Comparison of ENCODE assay signal across 21 mouse cellular contexts in the genomic region with DNA sequence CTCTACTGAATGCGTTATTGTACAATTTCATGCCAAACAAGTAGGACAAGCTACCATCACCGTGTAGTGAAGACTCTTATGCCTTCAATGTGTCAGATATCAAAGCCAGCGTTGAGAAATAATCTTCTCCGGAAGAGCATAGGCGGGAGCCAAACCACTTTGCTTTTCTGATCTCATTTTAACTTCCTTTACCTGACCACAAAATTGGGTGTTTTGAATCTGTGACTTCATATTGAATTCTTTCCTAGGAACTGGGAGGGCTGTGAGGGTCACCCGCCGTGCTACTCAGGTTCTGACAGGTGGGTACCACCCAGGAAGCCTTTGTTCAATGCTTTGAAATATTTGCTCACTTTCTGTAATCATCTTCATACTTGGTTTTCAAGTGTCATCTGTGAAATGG. TPM values are rescaled to one million over a fixed set of nuclear protein-coding genes. Genes with fewer than 3 reads are reported as not detected.
DNase-seq lines count a peak whose midpoint lies in the region; ATAC-seq and TF ChIP-seq lines count a peak whose summit lies in the region.
"Had no signal": no experiment of that assay in that cellular context is flagged by ENCODE, and none has a peak within 500 bp of the region (broad histone marks: within the 10 kb centered on the region; RNA-seq: fewer than 3 reads in every experiment).

No protein-coding gene starts in this region.

- TF ChIP-seq CTCF in cerebellum, adult 2 months (IDR thresholded peaks at IDR 0.05; ENCODE audit: borderline replicate concordance, insufficient read depth, low read depth, low read length), result no peak

- WGBS in cerebellum, adult 2 months, result 82% methylated on average over 7 of the region's 7 CpGs

- H3K27me3 ChIP-seq in cerebellum, adult 2 months (ENCODE audit: control insufficient read depth, insufficient read depth, low read length), result no peaks in the 10 kb centered on the region
- H3K27me3 ChIP-seq: liver, embryonic 12.5 days had no signal

- no peak for TF ChIP-seq POLR2A in cerebellum, adult 2 months (IDR thresholded peaks at IDR 0.05; ENCODE audit: borderline replicate concordance, insufficient read depth, low read length)

- DNase-seq in CD4-positive helper T cell, adult 2 months (ENCODE audit: low read depth, low spot score), result peak; percentile 93
- DNase-seq in CD8-positive naive resting alpha-beta T cell, adult 2 months (ENCODE audit: low read depth in 2 of 2, low spot score in 2 of 2), result peak; percentile 80 to 81
- DNase-seq in thymus, postnatal 14 days, result peak; percentile 50
- DNase-seq in cerebellum, postnatal 4 days (ENCODE audit: low spot score in 2 of 2), result no peak
- no peak for DNase-seq in cerebellum, adult 2 months
- no peak for DNase-seq in urinary bladder, postnatal 10 days (ENCODE audit: low spot score)
- DNase-seq: adrenal gland, postnatal 14 days; cerebellum, adult 9-10 months; forebrain, postnatal 0 days; gastrocnemius, postnatal 10 days; heart, postnatal 36 days; kidney, adult 9 months; layer of hippocampus, postnatal 36 days; right cerebral cortex, adult 18-20 months had no signal

- no peaks in the 10 kb centered on the region for H3K4me1 ChIP-seq in cerebellum, adult 2 months (ENCODE audit: control insufficient read depth, insufficient read depth, low read length)
- H3K4me1 ChIP-seq: limb, embryonic 10.5 days; liver, embryonic 12.5 days; midbrain, embryonic 10.5 days had no signal

- peak; percentile 64 for ATAC-seq in megakaryocyte progenitor cell, adult 5-6 weeks (replicated peaks; ENCODE audit: poor library complexity)
- ATAC-seq: forebrain, postnatal 0 days; hindbrain, postnatal 0 days; liver, embryonic 12.5 days had no signal

- H3K27ac ChIP-seq in cerebellum, adult 2 months (ENCODE audit: insufficient read depth, low read length), result no peak overlapping the region
- H3K27ac ChIP-seq: hindbrain, postnatal 0 days; limb, embryonic 10.5 days; liver, embryonic 12.5 days; midbrain, embryonic 10.5 days had no signal

- no peak overlapping the region for H3K4me3 ChIP-seq in cerebellum, adult 2 months (replicated peaks; ENCODE audit: insufficient read depth, low read depth, low read length)
- H3K4me3 ChIP-seq: limb, embryonic 10.5 days; liver, embryonic 12.5 days; midbrain, embryonic 10.5 days had no signal

RNA-seq across cellular contexts. Expression of a gene that starts 19.6 kb away (rescaled TPM):
- 0.49 TPM in 1 of 2 replicates, not detected in the other for total RNA-seq in megakaryocyte progenitor cell, adult 5-6 weeks (2015)
- total RNA-seq in megakaryocyte progenitor cell, adult 5-6 weeks (2017), result not detected in 2 replicates
- polyA plus RNA-seq in cerebellum, adult 2 months (2012; rRNA removed), result 0.14 and 0.31 TPM in 2 replicates
- total RNA-seq: forebrain, postnatal 0 days had no signal

RNA-seq across cellular contexts. Expression of a gene that starts 19.8 kb away (rescaled TPM):
- total RNA-seq in megakaryocyte progenitor cell, adult 5-6 weeks (2015), result not detected in 2 replicates
- 0.64 TPM in 1 of 2 replicates, not detected in the other for total RNA-seq in megakaryocyte progenitor cell, adult 5-6 weeks (2017)
- polyA plus RNA-seq in cerebellum, adult 2 months (2012; rRNA removed), result 0.33 and 0.71 TPM in 2 replicates

RNA-seq across cellular contexts. Expression of a gene that starts 41.5 kb away (rescaled TPM):
- not detected in 2 replicates for total RNA-seq in megakaryocyte progenitor cell, adult 5-6 weeks (2015)
- not detected in 2 replicates for total RNA-seq in megakaryocyte progenitor cell, adult 5-6 weeks (2017)
- polyA plus RNA-seq in cerebellum, adult 2 months (2012; rRNA removed), result 0.07 and 0.13 TPM in 2 replicates
- total RNA-seq: adrenal gland, postnatal 14 days; forebrain, postnatal 0 days; hindbrain, postnatal 0 days; layer of hippocampus, postnatal 36 days had no signal
- polyA plus RNA-seq: heart, embryonic 11.5 days; hindbrain, postnatal 0 days; limb, embryonic 10.5 days; liver, embryonic 12.5 days; midbrain, embryonic 10.5 days had no signal

RNA-seq across cellular contexts. Expression of a gene that starts 48.8 kb away (rescaled TPM):
- total RNA-seq in megakaryocyte progenitor cell, adult 5-6 weeks (2015), result 17.5 and 21.6 TPM in 2 replicates
- 15.8 and 18.6 TPM in 2 replicates for total RNA-seq in megakaryocyte progenitor cell, adult 5-6 weeks (2017)
- 0.18 TPM in 1 of 2 replicates, not detected in the other for polyA plus RNA-seq in cerebellum, adult 2 months (2012; rRNA removed)
- total RNA-seq: forebrain, postnatal 0 days; gastrocnemius, postnatal 10 days; hindbrain, postnatal 0 days; layer of hippocampus, postnatal 36 days had no signal
- polyA plus RNA-seq: embryonic facial prominence, embryonic 11.5 days; heart, embryonic 11.5 days; midbrain, embryonic 10.5 days had no signal

Comparison
In these comparisons a context has a peak if more than half of its experiments do, and no peak if none do; other contexts are left out.
1. DNase-seq: peak in CD4-positive helper T cell, adult 2 months (single experiment), CD8-positive naive resting alpha-beta T cell, adult 2 months (2 of 2) and thymus, postnatal 14 days (single experiment); none in cerebellum, postnatal 4 days (0 of 2), cerebellum, adult 2 months (0 of 2) and urinary bladder, postnatal 10 days (single experiment).